Mouse (Mus musculus) embryonic fibroblast, embryonic 13.5 days (primary cell): Measurements from ENCODE around the gene Dpp6. TPM values are rescaled to one million over a fixed set of nuclear protein-coding genes. Genes with fewer than 3 reads are reported as not detected.

Experiments used
- H3K27ac ChIP-seq: 2 replicates; pipeline ENCODE4 v1.5.1; 2012; ENCODE audit warnings: low read length, control low read depth, inconsistent platforms; ENCODE audit not compliant: insufficient read depth
- H3K4me1 ChIP-seq: 2 replicates; pipeline ENCODE4 v1.6.1; 2011; ENCODE audit warnings: low read length; ENCODE audit not compliant: control insufficient read depth, insufficient read depth
- H3K4me3 ChIP-seq: 2 replicates; pipeline ENCODE4 v1.5.1; 2011; ENCODE audit warnings: mild to moderate bottlenecking, control low read depth, low read length; ENCODE audit not compliant: insufficient read depth
- CTCF ChIP-seq: IDR thresholded peaks from 2 replicates; pipeline ENCODE4 v1.5.1; 2011; ENCODE audit warnings: mild to moderate bottlenecking, control low read depth, low read length, moderate library complexity, borderline replicate concordance; ENCODE audit not compliant: insufficient read depth
- POLR2A ChIP-seq: IDR thresholded peaks from 2 replicates; pipeline ENCODE4 v1.6.1; 2011; ENCODE audit warnings: low read depth, mild to moderate bottlenecking, control low read depth, low read length, moderate library complexity
- polyA plus RNA-seq: library from polyadenylated mRNA; stranded (reverse); fragments of >200 nt; gene quantifications from 2 replicates; pipeline ENCODE4 v1.2.4, GENCODE M21; 2011; ENCODE audit warnings: low read depth; ENCODE audit not compliant: missing spikeins, insufficient read length

Dpp6 gene
- polyA plus RNA-seq, 1 experiment, result 0.14 TPM

DNA sequence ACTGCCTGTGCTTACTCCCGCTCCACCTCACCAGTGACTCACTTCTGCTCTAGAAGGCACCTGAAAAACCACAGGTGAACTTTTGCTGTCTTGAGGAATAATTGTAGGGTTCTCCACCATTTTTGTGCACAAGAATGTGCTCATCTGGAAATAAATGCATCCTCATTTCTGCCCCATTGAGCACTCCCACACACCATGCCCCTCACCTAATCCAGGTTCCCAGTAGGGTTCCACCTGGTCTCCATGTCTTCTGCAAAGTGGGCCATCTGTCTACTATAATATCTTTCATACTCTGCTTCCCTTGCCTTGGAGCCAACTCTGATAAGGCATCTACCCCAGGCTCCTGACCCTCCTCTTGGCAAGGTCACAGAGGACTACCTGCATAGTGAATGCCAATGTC is 585.6 kb downstream of the Dpp6 start:
- no peak overlapping the region for H3K4me3 ChIP-seq
- TF ChIP-seq POLR2A, result no peak
- TF ChIP-seq CTCF, result no peak
- H3K4me1 ChIP-seq, result no peaks in the 10 kb centered on the region
- no peak overlapping the region for H3K27ac ChIP-seq

GRCm38 (mm10) chr5:27408854-27409253 is 591.9 kb downstream of the Dpp6 start:
- no peak overlapping the region for H3K4me3 ChIP-seq
- no peak for TF ChIP-seq CTCF
- no peak for TF ChIP-seq POLR2A

GRCm38 (mm10) chr5:27413023-27413422 is 596.0 kb downstream of the Dpp6 start:
- Histone ChIP-seq H3K4me3 (no peak overlapping the region), H3K27ac (no peak overlapping the region), H3K4me1 (no peaks in the 10 kb centered on the region)
- TF ChIP-seq POLR2A (no peak), CTCF (no peak)

More at GRCm38 (mm10) chr5:27408854-27409253, 591.9 kb downstream of the Dpp6 start:
- Histone ChIP-seq H3K4me1 (no peaks in the 10 kb centered on the region), H3K27ac (no peak overlapping the region)

- no peak for TF ChIP-seq POLR2A
- no peak overlapping the region for H3K27ac ChIP-seq
- no peaks in the 10 kb centered on the region for H3K4me1 ChIP-seq
- H3K4me3 ChIP-seq, result no peak overlapping the region
Measured at GRCm38 (mm10) chr5:27415518-27415917, 598.5 kb downstream of the Dpp6 start.

DNA sequence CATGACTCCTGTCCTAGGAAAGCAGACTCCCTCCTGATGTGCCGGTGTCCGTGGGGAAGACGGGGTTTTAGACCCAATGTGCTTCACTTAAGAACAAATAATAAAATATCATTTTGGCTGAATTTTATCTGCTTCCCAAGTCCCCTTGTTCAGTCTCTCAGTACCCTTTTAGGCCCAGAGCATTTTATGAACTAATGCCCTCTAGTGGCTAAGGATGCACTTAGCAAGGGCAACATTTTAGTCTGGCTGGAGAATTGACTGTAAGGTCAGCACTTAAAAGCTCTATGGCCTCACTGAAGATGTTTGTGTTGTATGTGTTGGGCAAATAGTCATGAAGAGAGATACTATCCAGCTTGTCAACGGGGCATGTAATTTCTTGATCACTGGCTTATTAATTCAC is 599.6 kb downstream of the Dpp6 start:
- TF ChIP-seq POLR2A (no peak), CTCF (no peak)
- no peak overlapping the region for H3K4me3 ChIP-seq
- no peaks in the 10 kb centered on the region for H3K4me1 ChIP-seq
- no peak overlapping the region for H3K27ac ChIP-seq

DNA sequence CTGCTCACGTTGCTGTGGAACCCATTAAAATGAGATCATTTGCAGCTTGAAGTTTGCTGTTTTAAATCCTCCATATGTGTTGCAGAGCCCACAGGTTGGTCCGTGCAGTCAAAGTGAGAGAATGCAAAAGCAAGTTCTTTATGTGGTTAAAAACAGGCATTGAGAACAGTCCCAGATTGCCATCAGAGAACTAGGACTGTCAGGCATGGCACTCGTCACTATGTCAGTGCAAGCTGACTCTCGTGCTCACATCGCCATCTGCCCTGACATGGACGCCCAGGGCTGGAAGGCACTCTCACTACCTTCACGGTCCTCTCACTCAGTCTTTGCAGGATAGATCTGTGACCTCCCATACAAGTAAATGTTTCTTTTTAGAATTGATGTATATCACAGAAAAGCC is 600.4 kb downstream of the Dpp6 start:
- H3K4me3 ChIP-seq, result no peak overlapping the region
- no peak for TF ChIP-seq CTCF
- no peak for TF ChIP-seq POLR2A
- H3K27ac ChIP-seq, result no peak overlapping the region
- no peaks in the 10 kb centered on the region for H3K4me1 ChIP-seq

GRCm38 (mm10) chr5:27418856-27419255 is 601.9 kb downstream of the Dpp6 start:
- H3K27ac ChIP-seq, result no peak overlapping the region
- no peak for TF ChIP-seq POLR2A
- TF ChIP-seq CTCF, result no peak
- no peaks in the 10 kb centered on the region for H3K4me1 ChIP-seq
- H3K4me3 ChIP-seq, result no peak overlapping the region

DNA sequence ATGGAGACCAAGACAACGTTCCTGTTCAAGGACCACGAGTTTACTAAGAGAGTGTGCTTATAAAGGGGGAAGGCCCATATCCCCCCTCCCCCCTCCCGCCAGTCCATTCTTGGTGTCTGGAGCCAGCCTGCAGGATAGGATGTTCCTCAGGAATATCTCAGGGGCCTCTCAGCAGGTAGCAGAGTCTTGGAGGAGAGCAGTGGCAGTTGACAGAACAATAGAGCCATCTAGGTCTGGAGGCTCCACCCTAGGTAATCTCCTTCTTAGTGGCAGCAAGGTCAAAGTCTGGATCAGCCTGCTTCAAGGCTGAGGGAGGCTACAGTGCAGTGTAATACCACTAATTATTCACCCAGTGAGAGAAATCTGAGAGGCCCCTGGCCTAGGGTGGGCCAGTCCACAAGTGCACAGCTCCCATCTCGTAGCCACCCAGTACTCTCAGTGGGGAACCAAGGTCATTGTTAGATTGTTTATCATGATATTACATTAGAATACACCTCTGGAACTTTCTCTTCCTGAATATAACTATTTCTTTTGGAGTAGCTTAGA is 604.2 kb downstream of the Dpp6 start:
- Histone ChIP-seq H3K4me1 (no peaks in the 10 kb centered on the region), H3K27ac (no peak overlapping the region), H3K4me3 (no peak overlapping the region)
- no peak for TF ChIP-seq CTCF
- no peak for TF ChIP-seq POLR2A

- TF ChIP-seq CTCF (no peak), POLR2A (no peak)
- no peak overlapping the region for H3K27ac ChIP-seq
- no peaks in the 10 kb centered on the region for H3K4me1 ChIP-seq
- H3K4me3 ChIP-seq, result no peak overlapping the region
Measured at GRCm38 (mm10) chr5:27423766-27424165, 606.8 kb downstream of the Dpp6 start.

GRCm38 (mm10) chr5:27424484-27425080 is 607.6 kb downstream of the Dpp6 start:
- TF ChIP-seq CTCF (no peak), POLR2A (no peak)
- H3K27ac ChIP-seq, result no peak overlapping the region
- no peaks in the 10 kb centered on the region for H3K4me1 ChIP-seq
- no peak overlapping the region for H3K4me3 ChIP-seq

DNA sequence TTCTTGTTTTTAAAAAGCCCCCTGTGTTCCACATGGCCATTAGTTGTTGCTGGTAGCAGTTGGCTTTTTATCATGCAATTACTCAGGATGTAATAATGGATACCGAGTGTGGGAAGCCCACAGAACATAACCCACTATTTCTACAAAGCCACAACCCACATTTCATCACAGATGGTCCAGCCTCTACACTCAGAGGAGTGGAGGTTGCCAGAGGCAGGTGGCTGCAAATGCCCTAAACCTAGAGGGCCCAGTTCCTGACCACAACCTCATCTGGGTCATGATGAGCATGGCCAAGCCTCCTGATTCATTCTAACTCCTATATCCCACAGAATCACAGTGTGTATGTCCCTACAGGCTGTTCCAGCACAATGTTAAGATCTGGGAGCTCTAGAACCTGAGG is 609.2 kb downstream of the Dpp6 start:
- Histone ChIP-seq H3K4me1 (no peaks in the 10 kb centered on the region), H3K27ac (no peak overlapping the region), H3K4me3 (no peak overlapping the region)
- TF ChIP-seq CTCF, result no peak
- no peak for TF ChIP-seq POLR2A
